Mouse (Mus musculus) hematopoietic stem cell, adult 5-6 weeks (primary cell): Measurements from ENCODE around the gene Pde6h. TPM values are rescaled to one million over a fixed set of nuclear protein-coding genes. Genes with fewer than 3 reads are reported as not detected.
A peak's percentile ranks its signal among the peaks of the same experiment; 100 is the strongest.

Source experiments
- ATAC-seq, 2 experiments: fragments of 125-278 bp in 1 of 2; replicated peaks in 1 of 2; 2 replicates each; pipeline ENCODE4 v1.8.0; 2016 to 2017; ENCODE audit warnings: inconsistent platforms in 2 of 2, mild to moderate bottlenecking in 2 of 2, moderate number of reproducible peaks in 2 of 2, low read depth in 1 of 2, moderate TSS enrichment in 1 of 2; ENCODE audit not compliant: low FRiP score in 2 of 2, poor library complexity in 2 of 2, severe bottlenecking in 2 of 2, insufficient read depth in 1 of 2, low TSS enrichment in 1 of 2
- total RNA-seq: library from RNA; stranded (forward); fragments of 172-1452, 232-1000 nt; gene quantifications from 2 replicates; pipeline ENCODE4 v1.2.3, GENCODE M21; 2017

Gene Pde6h
- total RNA-seq, 1 experiment from 2014 or later = not detected

DNA sequence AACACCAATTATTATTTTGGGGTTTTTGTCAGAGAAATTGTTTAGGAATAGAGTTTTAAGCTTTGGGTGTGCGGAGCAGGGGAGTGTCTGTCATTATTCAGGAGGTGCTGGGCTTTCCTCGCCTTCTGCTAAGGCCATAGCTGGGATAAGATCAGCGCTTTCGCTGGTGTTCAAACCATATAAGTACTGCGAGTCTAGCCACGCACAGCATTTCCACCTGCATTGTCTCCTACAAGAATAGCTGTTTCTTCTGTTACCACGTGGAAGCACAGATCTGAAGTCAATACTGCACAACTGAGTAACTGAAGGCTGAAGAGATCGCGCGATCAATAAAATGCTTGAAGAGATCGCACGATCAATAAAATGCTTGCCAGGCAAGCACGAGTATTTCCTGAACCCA, 7.6 kb downstream of the Pde6h start:
- ATAC-seq = no peak

DNA sequence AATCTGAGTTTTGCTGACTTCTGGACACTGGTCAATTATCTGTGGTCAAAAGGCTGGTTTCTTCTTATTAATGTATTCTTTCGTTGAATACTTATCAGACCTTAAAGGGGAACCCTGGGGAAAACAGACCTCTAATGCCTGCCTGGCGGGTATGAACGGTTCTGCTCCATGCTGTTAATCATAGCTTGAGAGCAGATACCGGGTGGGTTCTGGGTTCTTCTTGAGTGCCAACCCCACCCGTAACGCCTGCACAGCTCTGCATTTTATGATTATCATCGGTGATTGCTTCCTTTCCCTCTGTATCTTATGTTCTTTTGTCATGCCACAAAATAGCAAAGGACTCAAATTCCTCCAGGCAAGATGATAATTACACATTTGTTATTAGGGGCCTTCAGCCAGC, 10.4 kb downstream of the Pde6h start:
- no peak for ATAC-seq

DNA sequence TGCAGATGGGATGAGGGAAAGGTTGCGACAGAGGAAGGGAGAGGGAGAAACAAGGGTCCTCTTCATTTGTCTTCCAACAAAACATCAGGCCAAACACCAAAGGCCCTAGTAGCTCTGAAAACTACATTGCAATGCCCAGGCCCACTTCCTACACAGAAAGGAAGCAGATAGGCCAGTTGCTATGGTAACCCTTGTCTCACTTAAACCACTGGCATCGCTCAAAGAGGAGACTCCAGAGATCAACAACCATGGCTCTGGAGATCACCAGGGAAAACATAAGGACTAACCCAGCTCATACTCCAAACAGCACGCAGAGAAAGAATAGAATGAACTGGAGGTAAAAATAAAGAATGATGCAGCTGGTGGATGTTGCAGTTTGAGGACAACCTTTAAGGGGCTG, 11.6 kb downstream of the Pde6h start:
- ATAC-seq = no peak

DNA sequence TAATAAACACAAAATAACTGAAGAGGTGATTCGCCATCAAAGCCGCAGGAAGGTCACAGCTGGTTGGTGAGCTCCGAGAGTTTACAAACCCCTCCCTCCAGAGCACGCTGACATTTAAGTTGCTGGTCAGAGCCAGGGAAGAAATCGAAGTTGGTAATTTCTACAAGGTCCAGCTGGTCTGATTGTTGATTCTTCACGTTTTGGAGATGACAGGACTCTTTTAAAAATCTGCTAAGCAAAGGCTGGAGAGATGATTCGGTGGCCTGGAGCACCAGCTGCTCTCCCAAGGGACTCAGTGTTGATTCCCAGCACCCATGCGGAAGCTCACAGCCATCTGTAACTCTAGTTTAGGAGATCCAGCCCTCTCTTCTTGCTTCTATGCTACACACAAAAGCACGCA, 12.7 kb downstream of the Pde6h start:
- ATAC-seq = no peak

DNA sequence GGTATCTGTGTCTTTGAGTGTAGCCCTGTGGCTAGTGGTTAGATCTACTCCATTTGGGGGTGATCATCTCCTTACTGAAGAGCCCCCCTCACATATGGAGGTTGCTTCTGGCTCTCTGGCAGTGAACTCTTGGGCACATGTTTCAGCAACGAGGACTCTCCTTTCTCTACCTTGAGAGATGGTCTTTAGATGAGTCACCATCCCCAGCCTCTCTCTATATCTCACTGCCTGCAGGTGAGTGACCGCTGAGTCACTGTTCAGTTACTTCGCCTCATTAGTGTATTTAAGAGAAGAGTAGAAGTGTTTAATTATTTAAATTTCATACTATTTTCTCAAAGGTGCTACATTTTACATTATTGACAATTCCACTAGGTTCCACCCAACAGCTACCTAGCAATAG, 13.5 kb downstream of the Pde6h start:
- ATAC-seq = no peak

DNA sequence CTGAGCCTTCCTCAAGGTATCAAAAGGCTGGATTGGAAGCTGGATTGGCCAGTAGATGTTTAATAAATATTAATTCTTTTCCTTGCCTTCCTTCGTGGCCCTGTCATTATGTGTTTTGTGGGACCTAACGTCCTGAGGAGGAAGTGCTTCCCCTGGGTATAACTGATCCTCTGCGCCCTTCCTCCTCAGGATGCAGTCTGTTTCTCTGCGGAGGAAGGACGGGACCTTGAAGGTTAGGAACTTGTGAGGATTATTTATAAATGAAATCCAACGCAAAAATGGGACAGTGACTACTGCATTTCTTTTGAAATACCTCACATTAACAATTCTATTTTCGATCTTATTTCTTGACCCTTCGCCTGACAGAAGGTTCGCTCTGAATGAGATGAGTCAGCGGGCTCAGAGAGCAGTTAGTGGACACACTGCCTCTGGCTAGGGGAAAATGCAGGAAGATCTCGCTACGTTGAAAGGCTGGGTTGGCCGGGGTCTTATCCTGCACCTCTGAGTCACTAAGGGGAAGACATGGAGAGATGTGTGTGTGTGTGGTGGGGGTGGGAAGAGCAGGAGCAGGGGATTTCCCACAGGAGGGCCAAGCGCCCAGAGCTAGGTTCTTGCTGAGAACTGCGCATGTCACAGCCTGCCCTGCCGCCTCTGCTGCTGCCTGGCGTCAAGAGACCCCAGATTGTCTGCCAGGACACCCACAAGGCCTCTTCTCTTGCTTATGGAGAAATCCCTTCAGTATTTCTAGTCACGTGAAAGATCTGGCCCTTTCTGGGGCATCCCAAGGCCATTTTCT, 14.9 kb downstream of the Pde6h start:
- peak in 1 of 2 experiments; percentile 19; a peak in 1 of 4 replicates for ATAC-seq

DNA sequence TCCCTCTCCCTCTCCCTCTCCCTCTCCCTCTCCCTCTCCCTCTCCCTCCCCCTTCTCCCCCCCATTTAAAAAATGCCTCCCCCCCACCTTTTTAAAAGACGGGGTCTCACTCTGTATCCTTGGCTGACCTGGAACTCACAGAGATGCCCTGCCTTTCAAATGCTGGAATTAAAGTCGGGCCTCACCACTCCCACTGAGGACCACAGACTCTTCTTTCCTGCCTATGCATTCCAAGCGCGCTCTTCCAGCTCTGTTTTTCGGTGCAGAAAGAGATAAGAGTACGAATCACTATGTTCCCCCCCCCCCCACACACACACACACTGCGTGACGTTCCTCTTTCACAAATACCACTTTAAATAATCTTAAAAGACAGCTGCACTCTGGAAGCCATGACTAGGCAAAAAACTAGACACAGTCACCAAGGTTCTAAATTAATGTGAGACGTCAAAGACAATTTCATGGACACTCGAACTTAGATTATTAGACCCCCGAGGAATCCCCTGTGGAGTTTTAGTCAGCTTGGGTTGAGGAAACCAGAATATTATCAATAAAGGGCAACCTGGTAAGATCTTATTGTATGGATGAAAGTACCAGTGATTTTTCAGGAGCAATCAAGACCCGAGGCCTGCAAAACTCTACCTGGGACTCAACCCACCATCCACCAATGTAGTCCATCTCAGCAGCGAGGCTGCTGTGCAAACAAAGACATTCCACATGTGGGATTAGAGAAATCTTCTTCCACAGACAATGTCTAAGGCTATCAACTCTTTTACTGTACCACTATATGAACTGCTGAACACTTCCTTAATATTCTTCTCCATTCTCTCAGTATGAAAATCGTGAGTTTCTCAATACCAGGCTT, 15.9 kb downstream of the Pde6h start:
- ATAC-seq = peak; percentile 18 to 37; a peak in 1 of 4 replicates

DNA sequence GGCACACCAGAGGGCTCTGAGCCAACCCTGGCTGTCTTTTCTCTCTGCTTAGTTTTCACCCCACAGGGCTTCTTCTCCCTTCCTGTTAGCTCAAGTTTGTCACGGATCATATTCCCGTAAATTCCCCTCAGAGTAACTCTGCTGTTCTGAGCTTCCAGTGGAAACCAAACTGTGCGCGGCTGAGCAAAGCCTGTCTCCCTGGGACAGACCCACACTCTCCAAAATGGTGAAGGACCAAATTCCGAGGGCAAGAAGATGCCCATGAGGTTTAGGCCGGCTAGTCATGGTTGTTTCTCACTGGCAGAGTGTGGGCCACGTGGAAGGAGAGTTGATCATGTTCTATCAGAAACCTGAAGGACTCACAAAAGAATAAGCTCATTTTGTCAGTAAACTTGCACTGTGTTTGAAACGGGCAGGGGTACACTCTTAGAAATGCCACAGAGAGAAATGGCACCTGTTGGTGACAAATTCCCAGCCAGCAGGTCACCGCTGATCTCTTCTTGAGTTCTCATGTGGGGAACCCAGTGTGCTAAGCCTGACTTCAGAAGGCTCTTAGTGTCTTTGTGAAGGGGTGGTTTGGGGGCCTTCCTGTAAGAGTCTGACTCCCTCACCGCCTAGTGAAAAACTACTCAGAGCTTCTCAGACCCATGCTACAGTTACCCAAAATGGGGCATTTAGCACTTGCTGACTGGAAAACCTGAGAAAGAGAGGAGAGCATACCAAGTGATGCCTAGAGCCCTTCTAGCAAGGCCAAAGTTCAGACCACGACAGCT, 16.7 kb downstream of the Pde6h start:
- no peak for ATAC-seq

DNA sequence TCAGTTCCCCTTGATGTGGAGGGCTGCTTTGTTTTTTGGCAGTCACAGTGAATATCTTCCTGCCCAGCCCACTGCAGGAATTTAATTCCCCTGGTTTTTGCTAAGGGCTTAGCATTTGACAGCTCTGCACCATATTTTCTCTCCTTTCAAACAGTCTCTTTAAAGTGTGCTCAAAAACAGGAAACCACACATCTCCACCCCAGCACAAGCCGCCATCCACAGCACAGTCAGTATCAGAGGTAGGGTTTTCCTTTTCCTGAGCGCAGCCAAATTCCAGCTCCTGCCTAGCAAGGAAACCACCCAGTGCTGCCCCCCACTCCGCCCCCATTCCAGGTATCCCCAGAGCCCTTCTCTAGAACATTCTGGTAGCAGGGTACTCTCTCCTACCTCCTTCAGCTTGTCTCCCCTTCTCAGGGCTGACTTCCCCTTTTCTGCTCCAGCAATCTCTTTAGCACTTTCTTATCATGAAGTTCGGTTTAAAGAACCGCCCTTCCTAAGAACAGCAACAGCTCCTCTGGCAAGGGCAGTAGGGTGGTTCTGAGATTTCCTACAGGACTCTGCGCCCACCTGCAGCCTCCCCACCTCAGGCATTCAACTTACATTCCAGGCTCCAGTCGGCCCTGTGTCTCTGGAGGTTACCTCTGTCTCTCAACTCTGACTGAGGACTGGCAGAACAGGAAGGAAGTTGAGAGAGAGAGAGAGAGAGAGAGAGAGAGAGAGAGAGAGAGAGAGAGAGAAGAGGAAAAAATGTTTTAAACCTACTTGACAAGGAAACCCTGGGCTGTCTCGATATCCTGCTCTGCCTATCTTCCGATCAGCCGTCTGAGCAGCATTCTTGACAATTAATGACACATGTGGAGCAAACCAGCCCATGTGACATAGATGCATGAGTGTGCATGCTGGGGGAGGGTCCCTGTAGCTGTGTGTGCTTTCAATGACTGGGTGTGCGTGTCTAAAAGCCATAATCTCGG, 17.7 kb downstream of the Pde6h start, which contains the start of gene Arhgdib:
TSS of gene Arhgdib (minus strand) at position 849 of the 971 bp plus-strand sequence.
- peak; percentile 62 to 68 for ATAC-seq

DNA sequence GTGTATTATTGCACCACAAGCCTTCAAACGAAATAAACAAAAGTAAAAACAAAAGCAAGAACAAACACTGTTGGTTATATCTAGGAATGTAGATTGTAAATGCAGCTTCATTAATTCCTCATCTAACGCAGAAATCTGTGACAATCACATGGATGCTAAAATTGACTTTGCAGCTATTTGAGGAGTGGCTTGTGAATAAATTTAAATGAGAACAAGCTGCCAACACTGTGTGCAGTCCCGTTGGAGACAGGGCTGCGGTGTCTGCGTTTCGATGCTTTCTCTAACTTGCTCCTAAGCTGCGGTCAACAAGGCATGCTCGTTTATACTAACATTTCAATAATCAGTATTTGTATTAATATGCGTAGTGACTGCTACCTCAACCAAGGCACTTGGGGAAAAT, 18.6 kb downstream of the Pde6h start:
- ATAC-seq = no peak

DNA sequence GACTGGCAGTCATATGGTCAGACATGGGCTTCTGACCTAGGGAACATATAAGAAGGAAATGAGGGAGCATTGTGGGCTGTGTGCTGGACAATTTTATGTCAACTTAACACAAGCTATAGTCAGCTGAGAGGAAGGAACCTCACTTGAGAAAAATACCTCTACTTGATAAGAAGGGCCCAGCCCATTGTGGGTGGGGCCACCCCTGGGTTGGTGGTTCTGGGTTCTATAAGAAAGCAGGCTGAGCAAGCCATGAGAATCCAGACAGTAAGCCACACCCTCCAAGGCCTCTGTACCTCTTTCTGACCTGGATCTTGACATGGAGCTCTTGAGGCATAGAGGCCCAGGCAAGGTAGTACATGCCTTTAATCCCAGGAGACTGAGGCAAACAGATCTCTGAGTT, 19.8 kb downstream of the Pde6h start:
- ATAC-seq = no peak

DNA sequence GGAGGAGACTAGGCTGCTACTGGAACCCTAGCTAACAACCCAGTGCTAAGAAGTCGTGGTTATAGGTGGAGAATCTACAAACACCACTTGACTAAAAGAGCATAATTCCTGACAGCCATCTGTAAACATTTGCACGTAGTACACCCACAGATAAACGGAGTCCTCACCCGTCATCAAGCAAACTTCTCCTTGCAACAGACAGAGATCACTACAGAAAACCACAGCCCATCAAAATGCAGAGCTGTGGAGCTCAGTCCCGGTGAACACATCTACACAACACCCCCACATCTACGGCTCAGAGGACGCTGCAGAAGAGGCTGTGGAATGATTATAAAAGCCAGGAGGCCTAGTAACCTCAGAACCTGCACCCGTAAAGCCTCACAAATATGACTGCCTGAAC, 20.9 kb downstream of the Pde6h start:
- ATAC-seq = no peak

DNA sequence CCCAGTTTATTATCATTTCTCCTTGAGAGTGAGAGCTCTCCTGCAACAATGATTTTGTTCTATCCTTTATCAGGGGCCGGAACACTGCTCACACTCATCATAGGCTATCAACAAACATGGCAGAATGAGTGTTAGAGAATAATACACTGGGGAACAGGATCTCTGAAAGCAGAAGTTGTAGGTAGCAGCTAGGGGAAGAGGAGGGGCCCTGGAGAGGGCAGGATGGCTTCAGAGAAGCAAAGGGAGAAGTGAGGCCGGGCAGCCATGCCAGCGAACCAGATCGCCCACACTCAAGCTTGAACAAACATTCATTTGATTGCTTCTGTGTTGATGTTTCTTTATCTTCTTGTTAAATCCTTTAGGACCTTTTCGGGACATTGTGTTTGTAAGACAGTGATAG, 22.6 kb downstream of the Pde6h start:
- ATAC-seq = peak; percentile 82 to 85

DNA sequence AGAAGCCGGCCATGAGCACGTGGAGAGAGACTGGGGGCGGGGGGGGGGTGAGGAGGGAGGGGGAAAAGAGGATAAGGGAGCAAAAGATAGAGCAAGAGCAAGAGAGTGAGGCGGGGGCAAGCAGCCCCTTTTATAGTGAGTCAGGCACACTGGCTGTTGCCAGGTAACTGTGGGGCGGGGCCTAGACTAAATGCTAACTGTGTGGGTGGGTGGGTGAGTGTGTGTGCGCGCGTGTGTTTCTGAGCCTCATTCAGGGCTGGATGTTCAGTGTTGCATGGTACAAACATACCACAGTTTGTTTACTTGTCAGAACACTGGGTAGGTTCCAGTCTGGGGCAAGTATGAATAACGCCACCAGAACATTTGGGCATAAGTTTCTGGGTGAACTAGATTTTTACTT, 23.3 kb downstream of the Pde6h start:
- no peak for ATAC-seq

DNA sequence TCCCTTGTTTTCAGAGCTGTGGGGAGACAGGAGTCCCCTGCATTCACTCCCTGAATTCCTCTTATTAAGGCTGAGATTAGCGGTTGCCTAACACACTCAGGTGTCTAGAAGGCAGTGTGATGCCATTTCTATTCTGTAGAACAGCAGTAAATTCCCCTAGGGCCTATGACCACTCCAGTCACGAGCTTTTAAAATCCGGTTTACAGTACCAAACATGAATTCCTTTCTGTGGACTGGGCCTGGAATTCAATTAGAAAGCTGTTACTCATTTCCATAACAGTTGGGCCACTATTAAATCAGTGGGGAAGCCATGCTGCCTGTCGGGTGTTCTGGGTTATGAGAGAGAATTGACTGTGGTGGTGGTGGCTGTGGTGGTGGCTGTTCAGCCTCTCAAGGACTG, 24.1 kb downstream of the Pde6h start:
- ATAC-seq = no peak

DNA sequence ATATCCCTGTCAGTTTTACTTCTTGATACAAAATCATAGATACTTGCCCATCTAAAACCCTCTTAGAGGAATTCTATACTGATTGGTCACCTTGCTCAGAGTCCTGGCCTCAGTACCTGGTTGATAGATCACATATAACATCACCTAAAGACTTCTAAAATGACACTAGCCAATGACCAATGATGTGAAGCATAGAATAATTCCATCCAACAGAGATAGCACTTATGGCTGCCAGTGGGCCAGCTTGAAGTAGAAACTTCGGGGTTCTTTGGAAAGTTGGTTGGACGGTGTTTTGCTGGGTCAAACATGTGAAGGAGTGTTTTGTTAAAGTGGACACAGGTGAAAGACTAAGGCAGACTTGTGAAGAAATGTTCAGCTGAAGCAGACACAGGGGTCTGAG, 26.5 kb downstream of the Pde6h start:
- no peak for ATAC-seq

DNA sequence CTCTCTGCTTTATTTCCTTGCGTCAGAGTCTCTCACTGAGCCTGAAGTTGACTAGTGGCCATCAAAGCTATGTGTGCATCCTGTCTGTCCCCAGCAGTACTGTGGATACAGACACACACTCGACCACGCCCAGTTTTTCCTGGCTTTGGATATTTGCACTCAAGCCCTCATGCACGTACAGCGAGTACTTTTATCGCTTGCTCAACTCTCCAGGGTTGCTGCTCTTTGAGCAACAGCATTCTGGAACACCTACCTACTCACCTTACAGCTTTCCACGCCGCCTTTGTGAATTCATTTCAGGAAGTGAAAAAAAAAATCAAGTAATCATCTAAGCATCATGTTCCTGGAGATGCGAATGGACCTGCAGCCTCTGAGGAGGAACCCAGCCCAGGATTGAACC, 29.3 kb downstream of the Pde6h start:
- no peak for ATAC-seq
